Mouse (Mus musculus) kidney, adult 2 months (tissue): ENCODE data around the gene Wwox.

Experiments used
- CTCF ChIP-seq: fragments of 200-500 bp; conservative IDR thresholded peaks from 2 replicates; pipeline ENCODE4 v1.5.1; 2011; ENCODE audit warnings: low read depth, mild to moderate bottlenecking, control low read depth, low read length, moderate library complexity, mixed read lengths; ENCODE audit not compliant: insufficient read depth, insufficient read length
- POLR2A ChIP-seq: fragments of 200-500 bp; IDR thresholded peaks from one replicate; pipeline ENCODE4 v1.6.1; 2011; ENCODE audit warnings: low read depth, low read length, control low read depth

DNA sequence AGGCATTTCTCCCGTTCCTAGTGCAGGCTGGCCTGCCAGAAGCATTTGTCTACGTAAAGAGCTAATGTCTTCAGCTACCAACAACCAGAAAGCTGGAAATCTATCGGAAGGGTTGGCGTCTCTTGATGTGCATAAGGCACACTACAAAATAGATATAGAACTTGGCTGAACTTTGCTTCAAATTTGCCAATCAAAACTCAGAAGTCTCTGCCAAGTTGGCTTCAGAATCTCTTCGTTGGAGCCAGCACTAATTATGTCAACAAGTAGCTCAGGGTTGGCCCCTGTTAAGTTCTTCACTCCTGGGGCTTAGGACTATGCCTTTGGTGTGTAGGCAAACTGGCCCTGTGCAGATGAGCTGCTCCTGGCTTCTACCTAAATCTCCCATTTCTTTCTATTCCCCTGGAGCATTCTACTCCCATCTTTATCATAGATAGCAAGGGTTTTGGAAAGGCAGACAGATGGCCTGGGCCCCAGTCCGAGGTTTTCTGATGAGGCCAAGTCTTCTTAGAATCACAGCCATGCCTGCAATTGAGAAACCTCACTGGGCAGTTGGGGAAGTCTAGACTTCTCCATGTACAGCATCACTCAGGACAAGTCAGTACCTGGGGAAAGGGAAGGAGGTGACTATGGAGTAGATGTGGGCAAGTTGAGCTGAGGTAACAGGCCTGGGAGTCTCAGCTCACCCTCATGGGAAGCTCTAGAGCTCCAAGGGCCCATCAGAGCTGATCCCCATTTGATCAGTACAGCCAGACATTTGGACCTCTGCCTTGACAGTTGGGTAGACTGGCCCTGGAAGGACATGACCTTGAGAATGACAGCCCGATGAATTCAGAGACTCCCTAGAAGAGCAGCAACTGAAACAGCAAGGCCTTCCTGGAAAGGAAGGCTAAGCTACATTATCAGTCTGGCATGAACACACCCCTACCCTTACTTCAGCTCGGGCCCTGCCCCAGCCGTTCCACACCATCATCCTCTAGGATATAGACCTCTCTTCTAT is 569.5 kb downstream of the Wwox start:
- TF ChIP-seq CTCF (no peak), POLR2A (no peak)
